Mouse (Mus musculus) embryonic fibroblast, embryonic 13.5 days (primary cell): ENCODE results near the gene Cyp2j5.

Experiments used
- CTCF ChIP-seq: IDR thresholded peaks from 2 replicates; pipeline ENCODE4 v1.5.1; 2011; ENCODE audit warnings: mild to moderate bottlenecking, control low read depth, low read length, moderate library complexity, borderline replicate concordance; ENCODE audit not compliant: insufficient read depth
- POLR2A ChIP-seq: IDR thresholded peaks from 2 replicates; pipeline ENCODE4 v1.6.1; 2011; ENCODE audit warnings: low read depth, mild to moderate bottlenecking, control low read depth, low read length, moderate library complexity

- TF ChIP-seq POLR2A (no peak), CTCF (no peak)
Observed at GRCm38 (mm10) chr4:96635455-96635854, 28.5 kb downstream of the Cyp2j5 start.
